Mouse (Mus musculus) ES-Bruce4 (cell line): ENCODE measurements around the gene Chka.

ENCODE experiments used
- CTCF ChIP-seq: IDR thresholded peaks from one replicate; pipeline ENCODE4 v1.8.1; 2011; ENCODE audit warnings: low read depth, low read length
- POLR2A ChIP-seq: IDR thresholded peaks from one replicate; pipeline ENCODE4 v1.8.1; 2011; ENCODE audit warnings: low read length; ENCODE audit not compliant: insufficient read depth

GRCm38 (mm10) chr19:3831716-3832115 lies 19.9 kb upstream of the Chka start:
- TF ChIP-seq CTCF (no peak), POLR2A (no peak)
